In genomic region chr7:89903442-89904343, GRCm38 (mm10) we compare ENCODE assay signal across 11 mouse cellular contexts. TPM values are rescaled to one million over a fixed set of nuclear protein-coding genes. Genes with fewer than 3 reads are reported as not detected.
DNase-seq lines count a peak whose midpoint lies in the region; ATAC-seq lines count a peak whose summit lies in the region.
"Had no signal": no experiment of that assay in that cellular context is flagged by ENCODE, and none has a peak within 500 bp of the region (broad histone marks: within the 10 kb centered on the region; RNA-seq: fewer than 3 reads in every experiment).

Gene Ccdc81, minus strand, starts transcription at chr7:89903629.

- H3K9ac ChIP-seq in heart, embryonic 15.5 days, result no peak within 1 kb of the TSS
- H3K9ac ChIP-seq in midbrain, embryonic 16.5 days (ENCODE audit: low read depth, low read length), result no peak within 1 kb of the TSS
- H3K9ac ChIP-seq: liver, embryonic 13.5 days had no signal

- H3K27ac ChIP-seq in heart, embryonic 15.5 days, result no peak within 1 kb of the TSS
- no peak within 1 kb of the TSS for H3K27ac ChIP-seq in hindbrain, embryonic 10.5 days
- H3K27ac ChIP-seq in midbrain, embryonic 16.5 days (ENCODE audit: low read length), result no peak within 1 kb of the TSS
- H3K27ac ChIP-seq: liver, embryonic 13.5 days had no signal

- H3K27me3 ChIP-seq in heart, embryonic 15.5 days, result no peaks in the 10 kb centered on the region
- no peaks in the 10 kb centered on the region for H3K27me3 ChIP-seq in hindbrain, embryonic 10.5 days (ENCODE audit: insufficient read depth, poor library complexity, severe bottlenecking)
- no peaks in the 10 kb centered on the region for H3K27me3 ChIP-seq in midbrain, embryonic 16.5 days (ENCODE audit: control insufficient read depth, insufficient read depth, low read depth, low read length)
- H3K27me3 ChIP-seq: CH12.LX; liver, embryonic 13.5 days had no signal

- H3K4me3 ChIP-seq in heart, embryonic 15.5 days, result no peak within 1 kb of the TSS
- H3K4me3 ChIP-seq in hindbrain, embryonic 10.5 days, result peak within 1 kb of the TSS; percentile 18
- peak within 1 kb of the TSS; percentile 4; the same call in 1 of the 2 replicates for H3K4me3 ChIP-seq in midbrain, embryonic 16.5 days (ENCODE audit: low read depth, low read length)
- H3K4me3 ChIP-seq: liver, embryonic 13.5 days had no signal

- peak within 1 kb of the TSS; percentile 49 for H3K4me2 ChIP-seq in heart, embryonic 15.5 days
- peak within 1 kb of the TSS; percentile 39 for H3K4me2 ChIP-seq in midbrain, embryonic 16.5 days (ENCODE audit: low read length)
- H3K4me2 ChIP-seq: liver, embryonic 13.5 days had no signal

- no peak for DNase-seq in heart, postnatal 4 days
- DNase-seq in adrenal gland, postnatal 36 days, result peak; percentile 33 to 46
- peak; percentile 49 for DNase-seq in hindbrain, embryonic 10.5 days (ENCODE audit: low spot score)
- no peak for DNase-seq in thymus, adult 18-20 months
- DNase-seq in c-Kit-positive CD71-positive TER-119-positive erythroid progenitor cells, embryonic 14.5 days (ENCODE audit: low spot score), result no peak
- DNase-seq: liver, embryonic 13.5 days had no signal

- no peaks in the 10 kb centered on the region for H3K36me3 ChIP-seq in heart, embryonic 15.5 days
- no peaks in the 10 kb centered on the region for H3K36me3 ChIP-seq in hindbrain, embryonic 10.5 days
- H3K36me3 ChIP-seq in midbrain, embryonic 16.5 days (ENCODE audit: control insufficient read depth, insufficient read depth, low read length), result no peaks in the 10 kb centered on the region
- H3K36me3 ChIP-seq: liver, embryonic 13.5 days had no signal

- no peak for ATAC-seq in heart, embryonic 15.5 days (replicated peaks; ENCODE audit: insufficient number of reproducible peaks, insufficient read depth, low FRiP score, low read depth)
- peak; percentile 75 for ATAC-seq in midbrain, embryonic 16.5 days
- no peak for ATAC-seq in frontal cortex, adult (ENCODE audit: low TSS enrichment)

- 42% methylated on average over 22 of the region's 22 CpGs for WGBS in heart, embryonic 15.5 days
- 34% methylated on average over 22 of the region's 22 CpGs for WGBS in hindbrain, embryonic 10.5 days
- WGBS in midbrain, embryonic 16.5 days, result 22% methylated on average over 22 of the region's 22 CpGs

- H3K4me1 ChIP-seq in heart, embryonic 15.5 days (replicated peaks), result peaks cover 8% of the 10 kb centered on the region; the same call in 1 of the 2 replicates
- H3K4me1 ChIP-seq in hindbrain, embryonic 10.5 days (replicated peaks), result peaks cover 12% of the 10 kb centered on the region
- H3K4me1 ChIP-seq in midbrain, embryonic 16.5 days (ENCODE audit: control insufficient read depth, insufficient read depth, low read length), result peaks cover 9% of the 10 kb centered on the region

- H3K9me3 ChIP-seq in heart, embryonic 15.5 days (replicated peaks), result no peaks in the 10 kb centered on the region
- no peaks in the 10 kb centered on the region for H3K9me3 ChIP-seq in hindbrain, embryonic 10.5 days
- no peaks in the 10 kb centered on the region for H3K9me3 ChIP-seq in midbrain, embryonic 16.5 days (replicated peaks; ENCODE audit: control insufficient read depth, low read length, poor library complexity, severe bottlenecking)
- H3K9me3 ChIP-seq: liver, embryonic 13.5 days had no signal

RNA-seq across cellular contexts. Expression of gene Ccdc81, which starts in this region (rescaled TPM):
- not detected in 2 replicates for polyA plus RNA-seq in heart, embryonic 15.5 days (2015; fragmentation: Nextera tagmentation; extraction: Ambion mirVana)
- not detected for total RNA-seq in heart, postnatal 4 days (2021)
- under 1 TPM in 1 of 2 experiments, not detected in 1; 0.30 TPM for total RNA-seq in adrenal gland, postnatal 36 days (2021)
- 0.16 and 0.31 TPM in 2 replicates for polyA plus RNA-seq in hindbrain, embryonic 10.5 days (2016; fragmentation: Nextera tagmentation; extraction: Ambion mirVana)
- 1.1 and 1.6 TPM in 2 replicates for polyA plus RNA-seq in midbrain, embryonic 16.5 days (2015; fragmentation: Nextera tagmentation; extraction: Ambion mirVana)
- total RNA-seq: CH12.LX; common myeloid progenitor, adult 5-6 weeks had no signal
- polyA plus RNA-seq: liver, embryonic 13.5 days had no signal

Comparison
In these comparisons a context has a peak if more than half of its experiments do, and no peak if none do; other contexts are left out.
1. Peak in DNase-seq in adrenal gland, postnatal 36 days; RNA of the gene not detected or under 1 TPM.
2. Peak in DNase-seq and H3K4me3 ChIP-seq in hindbrain, embryonic 10.5 days; RNA of the gene not detected or under 1 TPM.